Mouse (Mus musculus): ENCODE measurements around the gene Rab30. TPM values are rescaled to one million over a fixed set of nuclear protein-coding genes. Genes with fewer than 3 reads are reported as not detected.

Gene Rab30
- polyA plus RNA-seq, 1 experiment from 2014 or later, result 19.1 TPM

GRCm38 (mm10) chr7:92740411-92741115 lies 840 bp upstream of the Rab30 start:
- no peak for DNase-seq (ENCODE audit: low spot score)
- no peaks in the 10 kb centered on the region for H3K9me3 ChIP-seq (ENCODE audit: control insufficient read depth, low read length)

GRCm38 (mm10) chr7:92741861-92742249 lies 452 bp downstream of the Rab30 start:
- Histone ChIP-seq H3K27ac (ENCODE audit: low read depth, low read length) (peak overlapping the region; percentile 55), H3K4me3 (ENCODE audit: low read depth, low read length) (peak overlapping the region; percentile 82), H3K36me3 (ENCODE audit: control insufficient read depth, insufficient read depth, low read length) (no peaks in the 10 kb centered on the region; the same call in 1 of the 2 replicates), H3K4me2 (ENCODE audit: low read depth, low read length, severe bottlenecking) (peak overlapping the region; percentile 84), H3K9ac (ENCODE audit: low read length) (peak overlapping the region; percentile 98), H3K9me3 (ENCODE audit: control insufficient read depth, low read length) (no peaks in the 10 kb centered on the region), H3K4me1 (replicated peaks; ENCODE audit: control insufficient read depth, insufficient read depth, low read length) (peaks cover 2% of the 10 kb centered on the region; the same call in 1 of the 2 replicates), H3K27me3 (ENCODE audit: control insufficient read depth, insufficient read depth, low read length) (no peaks in the 10 kb centered on the region)
- peak; percentile 48 for ATAC-seq (replicated peaks; ENCODE audit: low FRiP score)
- DNase-seq (ENCODE audit: low spot score), result peak; percentile 66
- under 1% methylated on average over 9 of the region's 9 CpGs for WGBS

More at GRCm38 (mm10) chr7:92740411-92741115, 840 bp upstream of the Rab30 start:
- Histone ChIP-seq H3K4me1 (replicated peaks; ENCODE audit: control insufficient read depth, insufficient read depth, low read length) (peaks cover 2% of the 10 kb centered on the region; the same call in 1 of the 2 replicates), H3K9ac (ENCODE audit: low read length) (peak overlapping the region; percentile 98), H3K27ac (ENCODE audit: low read depth, low read length) (peak overlapping the region; percentile 89), H3K36me3 (ENCODE audit: control insufficient read depth, insufficient read depth, low read length) (no peaks in the 10 kb centered on the region; the same call in 1 of the 2 replicates), H3K4me3 (ENCODE audit: low read depth, low read length) (peak overlapping the region; percentile 82), H3K4me2 (ENCODE audit: low read depth, low read length, severe bottlenecking) (peak overlapping the region; percentile 84), H3K27me3 (ENCODE audit: control insufficient read depth, insufficient read depth, low read length) (no peaks in the 10 kb centered on the region)
- ATAC-seq (replicated peaks; ENCODE audit: low FRiP score), result no peak
- 3% methylated on average over 23 of the region's 23 CpGs for WGBS

- Histone ChIP-seq H3K9ac (ENCODE audit: low read length) (peak overlapping the region; percentile 98), H3K27me3 (ENCODE audit: control insufficient read depth, insufficient read depth, low read length) (no peaks in the 10 kb centered on the region), H3K27ac (ENCODE audit: low read depth, low read length) (no peak overlapping the region), H3K4me3 (ENCODE audit: low read depth, low read length) (peak overlapping the region; percentile 82), H3K9me3 (ENCODE audit: control insufficient read depth, low read length) (no peaks in the 10 kb centered on the region), H3K36me3 (ENCODE audit: control insufficient read depth, insufficient read depth, low read length) (no peaks in the 10 kb centered on the region; the same call in 1 of the 2 replicates), H3K4me2 (ENCODE audit: low read depth, low read length, severe bottlenecking) (peak overlapping the region; percentile 84), H3K4me1 (replicated peaks; ENCODE audit: control insufficient read depth, insufficient read depth, low read length) (peaks cover 2% of the 10 kb centered on the region; the same call in 1 of the 2 replicates)
- under 1% methylated on average over 16 of the region's 16 CpGs for WGBS
- DNase-seq (ENCODE audit: low spot score), result no peak
- no peak for ATAC-seq (replicated peaks; ENCODE audit: low FRiP score)
These were observed 938 bp downstream of the Rab30 start for GRCm38 (mm10) chr7:92742341-92742741.

- H3K9ac ChIP-seq (ENCODE audit: low read length), result peak overlapping the region; percentile 98
- no peak overlapping the region for H3K27ac ChIP-seq (ENCODE audit: low read depth, low read length)
- ATAC-seq (replicated peaks; ENCODE audit: low FRiP score) (no peak), DNase-seq (ENCODE audit: low spot score) (no peak)
- H3K9me3 ChIP-seq (ENCODE audit: control insufficient read depth, low read length), result no peaks in the 10 kb centered on the region
- H3K4me1 ChIP-seq (replicated peaks; ENCODE audit: control insufficient read depth, insufficient read depth, low read length), result peaks cover 2% of the 10 kb centered on the region; the same call in 1 of the 2 replicates
- peak overlapping the region; percentile 84 for H3K4me2 ChIP-seq (ENCODE audit: low read depth, low read length, severe bottlenecking)
- peak overlapping the region; percentile 82 for H3K4me3 ChIP-seq (ENCODE audit: low read depth, low read length)
- 2% methylated on average over 6 of the region's 6 CpGs for WGBS
- H3K36me3 ChIP-seq (ENCODE audit: control insufficient read depth, insufficient read depth, low read length), result no peaks in the 10 kb centered on the region; the same call in 1 of the 2 replicates
- H3K27me3 ChIP-seq (ENCODE audit: control insufficient read depth, insufficient read depth, low read length), result no peaks in the 10 kb centered on the region
These were observed 1.4 kb downstream of the Rab30 start for GRCm38 (mm10) chr7:92742774-92743173.

GRCm38 (mm10) chr7:92743325-92743724 lies 1.9 kb downstream of the Rab30 start:
- Histone ChIP-seq H3K9ac (ENCODE audit: low read length) (peak overlapping the region; percentile 98), H3K4me2 (ENCODE audit: low read depth, low read length, severe bottlenecking) (peak overlapping the region; percentile 84), H3K9me3 (ENCODE audit: control insufficient read depth, low read length) (no peaks in the 10 kb centered on the region), H3K27ac (ENCODE audit: low read depth, low read length) (no peak overlapping the region), H3K36me3 (ENCODE audit: control insufficient read depth, insufficient read depth, low read length) (no peaks in the 10 kb centered on the region), H3K4me1 (replicated peaks; ENCODE audit: control insufficient read depth, insufficient read depth, low read length) (peaks cover 2% of the 10 kb centered on the region; the same call in 1 of the 2 replicates), H3K27me3 (ENCODE audit: control insufficient read depth, insufficient read depth, low read length) (no peaks in the 10 kb centered on the region), H3K4me3 (ENCODE audit: low read depth, low read length) (peak overlapping the region; percentile 82)
- ATAC-seq (replicated peaks; ENCODE audit: low FRiP score), result no peak
- WGBS, result 3% methylated on average over 6 of the region's 6 CpGs
- no peak for DNase-seq (ENCODE audit: low spot score)

- Histone ChIP-seq H3K27me3 (ENCODE audit: control insufficient read depth, insufficient read depth, low read length) (no peaks in the 10 kb centered on the region), H3K4me3 (ENCODE audit: low read depth, low read length) (no peak overlapping the region), H3K27ac (ENCODE audit: low read depth, low read length) (no peak overlapping the region), H3K4me2 (ENCODE audit: low read depth, low read length, severe bottlenecking) (no peak overlapping the region), H3K9me3 (ENCODE audit: control insufficient read depth, low read length) (no peaks in the 10 kb centered on the region), H3K9ac (ENCODE audit: low read length) (no peak overlapping the region), H3K4me1 (replicated peaks; ENCODE audit: control insufficient read depth, insufficient read depth, low read length) (no peaks in the 10 kb centered on the region), H3K36me3 (ENCODE audit: control insufficient read depth, insufficient read depth, low read length) (no peaks in the 10 kb centered on the region)
- no peak for DNase-seq (ENCODE audit: low spot score)
- no peak for ATAC-seq (replicated peaks; ENCODE audit: low FRiP score)
- WGBS, result 70% methylated on average over 2 of the region's 2 CpGs
These were observed 9.0 kb downstream of the Rab30 start for GRCm38 (mm10) chr7:92750395-92750794.

- no peak overlapping the region for H3K4me2 ChIP-seq (ENCODE audit: low read depth, low read length, severe bottlenecking)
- H3K4me1 ChIP-seq (replicated peaks; ENCODE audit: control insufficient read depth, insufficient read depth, low read length), result no peaks in the 10 kb centered on the region
- no peak overlapping the region for H3K9ac ChIP-seq (ENCODE audit: low read length)
- no peak for ATAC-seq (replicated peaks; ENCODE audit: low FRiP score)
- WGBS, result 81% methylated on average over 5 of the region's 5 CpGs
- no peak overlapping the region for H3K4me3 ChIP-seq (ENCODE audit: low read depth, low read length)
- DNase-seq (ENCODE audit: low spot score), result no peak
- H3K9me3 ChIP-seq (ENCODE audit: control insufficient read depth, low read length), result no peaks in the 10 kb centered on the region
- H3K27me3 ChIP-seq (ENCODE audit: control insufficient read depth, insufficient read depth, low read length), result no peaks in the 10 kb centered on the region
- no peaks in the 10 kb centered on the region for H3K36me3 ChIP-seq (ENCODE audit: control insufficient read depth, insufficient read depth, low read length)
- no peak overlapping the region for H3K27ac ChIP-seq (ENCODE audit: low read depth, low read length)
These were observed 16.7 kb downstream of the Rab30 start for GRCm38 (mm10) chr7:92758067-92758466.

GRCm38 (mm10) chr7:92760651-92761050 lies 19.2 kb downstream of the Rab30 start:
- Histone ChIP-seq H3K4me2 (ENCODE audit: low read depth, low read length, severe bottlenecking) (no peak overlapping the region), H3K4me1 (replicated peaks; ENCODE audit: control insufficient read depth, insufficient read depth, low read length) (no peaks in the 10 kb centered on the region), H3K36me3 (ENCODE audit: control insufficient read depth, insufficient read depth, low read length) (no peaks in the 10 kb centered on the region), H3K9me3 (ENCODE audit: control insufficient read depth, low read length) (no peaks in the 10 kb centered on the region), H3K27me3 (ENCODE audit: control insufficient read depth, insufficient read depth, low read length) (no peaks in the 10 kb centered on the region), H3K27ac (ENCODE audit: low read depth, low read length) (no peak overlapping the region), H3K9ac (ENCODE audit: low read length) (no peak overlapping the region), H3K4me3 (ENCODE audit: low read depth, low read length) (no peak overlapping the region)
- ATAC-seq (replicated peaks; ENCODE audit: low FRiP score) (no peak), DNase-seq (ENCODE audit: low spot score) (no peak)
- WGBS, result 86% methylated on average over 6 of the region's 6 CpGs

- H3K4me2 ChIP-seq (ENCODE audit: low read depth, low read length, severe bottlenecking), result no peak overlapping the region
- H3K4me3 ChIP-seq (ENCODE audit: low read depth, low read length), result no peak overlapping the region
- H3K9me3 ChIP-seq (ENCODE audit: control insufficient read depth, low read length), result no peaks in the 10 kb centered on the region
- no peak for ATAC-seq (replicated peaks; ENCODE audit: low FRiP score)
- no peak for DNase-seq (ENCODE audit: low spot score)
- WGBS, result 90% methylated on average over 9 of the region's 9 CpGs
- no peaks in the 10 kb centered on the region for H3K27me3 ChIP-seq (ENCODE audit: control insufficient read depth, insufficient read depth, low read length)
- H3K36me3 ChIP-seq (ENCODE audit: control insufficient read depth, insufficient read depth, low read length), result no peaks in the 10 kb centered on the region
- H3K9ac ChIP-seq (ENCODE audit: low read length), result no peak overlapping the region
- H3K27ac ChIP-seq (ENCODE audit: low read depth, low read length), result no peak overlapping the region
- H3K4me1 ChIP-seq (replicated peaks; ENCODE audit: control insufficient read depth, insufficient read depth, low read length), result no peaks in the 10 kb centered on the region
These were observed 19.8 kb downstream of the Rab30 start for GRCm38 (mm10) chr7:92761161-92761560.
